In the genomic region with DNA sequence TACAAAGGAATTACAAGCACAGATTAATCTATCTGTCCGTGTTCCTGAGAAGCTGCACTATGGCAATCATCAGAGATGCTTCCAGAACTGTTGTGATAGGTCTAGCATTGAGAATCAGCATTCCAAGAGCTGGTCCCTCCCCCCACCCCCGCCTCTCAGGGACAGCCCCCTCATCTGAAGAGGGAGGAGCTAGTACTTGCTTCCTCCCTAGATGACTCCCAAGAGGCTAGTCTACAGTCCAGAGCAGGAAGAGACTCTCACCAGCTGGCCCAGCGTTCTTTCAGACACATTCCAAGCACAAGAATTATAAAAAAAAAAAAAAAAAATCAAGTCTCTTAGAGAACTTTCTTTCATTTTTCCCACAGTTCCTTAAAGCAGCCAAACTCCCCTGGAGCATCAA, we compare ENCODE assay signal across 12 mouse cellular contexts. TPM values are rescaled to one million over a fixed set of nuclear protein-coding genes. Genes with fewer than 3 reads are reported as not detected.
DNase-seq lines count a peak whose midpoint lies in the region; ATAC-seq and TF ChIP-seq lines count a peak whose summit lies in the region.
"Had no signal": no experiment of that assay in that cellular context is flagged by ENCODE, and none has a peak within 500 bp of the region (broad histone marks: within the 10 kb centered on the region; RNA-seq: fewer than 3 reads in every experiment).

No protein-coding gene starts in this region.

- H3K27me3 ChIP-seq in lung, embryonic 15.5 days: no peaks in the 10 kb centered on the region
- H3K27me3 ChIP-seq in intestine, postnatal 0 days (replicated peaks; ENCODE audit: control insufficient read depth, insufficient read depth, low read length): no peaks in the 10 kb centered on the region
- H3K27me3 ChIP-seq in stomach, embryonic 14.5 days (ENCODE audit: control insufficient read depth, insufficient read depth, low read length): no peaks in the 10 kb centered on the region
- H3K27me3 ChIP-seq: embryonic facial prominence, embryonic 12.5 days; liver, embryonic 15.5 days had no signal

- no peaks in the 10 kb centered on the region for H3K36me3 ChIP-seq in lung, embryonic 15.5 days
- H3K36me3 ChIP-seq in intestine, postnatal 0 days (ENCODE audit: control insufficient read depth, insufficient read depth): no peaks in the 10 kb centered on the region
- H3K36me3 ChIP-seq in stomach, embryonic 14.5 days (ENCODE audit: control insufficient read depth, insufficient read depth, low read length): no peaks in the 10 kb centered on the region
- H3K36me3 ChIP-seq: embryonic facial prominence, embryonic 12.5 days; liver, embryonic 15.5 days had no signal

- no peak for TF ChIP-seq POLR2A in lung, adult 2 months (IDR thresholded peaks at IDR 0.05; ENCODE audit: borderline replicate concordance, extremely low read depth, low read depth, low read length)

- WGBS in lung, embryonic 15.5 days: 19% methylated on average over 3 of the region's 3 CpGs
- 25% methylated on average over 3 of the region's 3 CpGs for WGBS in lung, adult 2 months
- 18% methylated on average over 3 of the region's 3 CpGs for WGBS in intestine, postnatal 0 days
- 43% methylated on average over 3 of the region's 3 CpGs for WGBS in stomach, embryonic 14.5 days

- H3K4me2 ChIP-seq in lung, embryonic 15.5 days: no peak overlapping the region
- H3K4me2 ChIP-seq in intestine, postnatal 0 days (replicated peaks; ENCODE audit: low read depth): no peak overlapping the region
- no peak overlapping the region for H3K4me2 ChIP-seq in stomach, embryonic 14.5 days (replicated peaks; ENCODE audit: low read depth, low read length)
- H3K4me2 ChIP-seq: embryonic facial prominence, embryonic 12.5 days; liver, embryonic 15.5 days had no signal

- peak overlapping the region; percentile 57 for H3K4me3 ChIP-seq in gastrocnemius, adult 2 months
- no peak overlapping the region for H3K4me3 ChIP-seq in lung, embryonic 15.5 days
- H3K4me3 ChIP-seq in lung, adult 2 months (replicated peaks; ENCODE audit: extremely low read depth, low read depth, low read length): no peak overlapping the region
- H3K4me3 ChIP-seq in intestine, postnatal 0 days (ENCODE audit: low read depth, low read length): no peak overlapping the region
- no peak overlapping the region for H3K4me3 ChIP-seq in stomach, embryonic 14.5 days (ENCODE audit: low read depth, low read length)
- H3K4me3 ChIP-seq: embryonic facial prominence, embryonic 12.5 days; liver, embryonic 15.5 days had no signal

- intact Hi-C loops in gastrocnemius, adult 2 months (cut with DNase I): no loop called here

- no peaks in the 10 kb centered on the region for H3K9me3 ChIP-seq in lung, embryonic 15.5 days
- no peaks in the 10 kb centered on the region for H3K9me3 ChIP-seq in intestine, postnatal 0 days (ENCODE audit: control insufficient read depth)
- H3K9me3 ChIP-seq in stomach, embryonic 14.5 days (ENCODE audit: control insufficient read depth, low read depth, low read length): no peaks in the 10 kb centered on the region
- H3K9me3 ChIP-seq: embryonic facial prominence, embryonic 12.5 days; liver, embryonic 15.5 days had no signal

- no peak overlapping the region for H3K9ac ChIP-seq in lung, embryonic 15.5 days
- no peak overlapping the region for H3K9ac ChIP-seq in intestine, postnatal 0 days (ENCODE audit: low read depth, low read length)
- H3K9ac ChIP-seq in stomach, embryonic 14.5 days (replicated peaks; ENCODE audit: low read depth, low read length): no peak overlapping the region
- H3K9ac ChIP-seq: embryonic facial prominence, embryonic 12.5 days; liver, embryonic 15.5 days had no signal

- TF ChIP-seq CTCF in gastrocnemius, adult 2 months (IDR thresholded peaks at IDR 0.05): no peak
- TF ChIP-seq CTCF in lung, adult 2 months (IDR thresholded peaks at IDR 0.05; ENCODE audit: insufficient read depth, low read length): no peak
- no peak for TF ChIP-seq CTCF in intestine, postnatal 0 days (IDR thresholded peaks at IDR 0.05; ENCODE audit: low read depth)

- peak overlapping the region; percentile 70 for H3K27ac ChIP-seq in gastrocnemius, adult 2 months
- peak overlapping the region; percentile 69 for H3K27ac ChIP-seq in lung, embryonic 15.5 days
- H3K27ac ChIP-seq in intestine, postnatal 0 days (ENCODE audit: low read depth, low read length): no peak overlapping the region
- H3K27ac ChIP-seq in stomach, embryonic 14.5 days (ENCODE audit: low read length): peak overlapping the region; percentile 55; the same call in 1 of the 2 replicates
- H3K27ac ChIP-seq: embryonic facial prominence, embryonic 12.5 days; liver, embryonic 15.5 days had no signal

- H3K4me1 ChIP-seq in lung, embryonic 15.5 days: peaks cover 22% of the 10 kb centered on the region
- H3K4me1 ChIP-seq in lung, adult 2 months (ENCODE audit: control insufficient read depth, insufficient read depth, low read length): peaks cover 5% of the 10 kb centered on the region; the same call in 1 of the 2 replicates
- H3K4me1 ChIP-seq in intestine, postnatal 0 days (replicated peaks; ENCODE audit: control insufficient read depth, insufficient read depth, low read length): peaks cover 4% of the 10 kb centered on the region; the same call in 1 of the 2 replicates
- 0 out of 2 replicates have a peak, but pooled peaks cover 12% of the 10 kb centered on the region for H3K4me1 ChIP-seq in stomach, embryonic 14.5 days (ENCODE audit: control insufficient read depth, insufficient read depth, low read length)
- H3K4me1 ChIP-seq: liver, embryonic 15.5 days had no signal

- DNase-seq in gastrocnemius, adult 2 months: peak; percentile 29
- DNase-seq in gastrocnemius, postnatal 10 days: no peak
- DNase-seq in lung, adult 2 months: no peak
- DNase-seq in adrenal gland, adult 18-20 months (ENCODE audit: low spot score in 2 of 2): no peak
- DNase-seq in embryo, embryonic 9.5 days (ENCODE audit: extremely low spot score): no peak

- ATAC-seq in lung, embryonic 15.5 days (ENCODE audit: borderline replicate concordance, extremely low read depth, low FRiP score, low TSS enrichment): peak; percentile 66; the same call in 1 of the 2 replicates
- ATAC-seq in intestine, postnatal 0 days: peak; percentile 49
- ATAC-seq in stomach, embryonic 14.5 days (ENCODE audit: insufficient number of reproducible peaks, insufficient read depth, low FRiP score, low read depth): peak; percentile 33; the same call in 1 of the 2 replicates

RNA-seq across cellular contexts. Expression of a gene that starts 5.2 kb away (rescaled TPM):
- total RNA-seq in gastrocnemius, adult 2 months (2021): under 1 TPM; 0.17 to 0.18 TPM
- total RNA-seq in gastrocnemius, postnatal 10 days (2021): under 1 TPM; 0.56 TPM
- polyA plus RNA-seq in lung, embryonic 15.5 days (2015; fragmentation: Nextera tagmentation; extraction: Ambion mirVana): 0.17 and 0.23 TPM in 2 replicates
- 1.3 and 2.4 TPM in 2 replicates for polyA plus RNA-seq in lung, adult 2 months (2012; rRNA removed)
- polyA plus RNA-seq in intestine, postnatal 0 days (2015; fragmentation: Nextera tagmentation; extraction: Ambion mirVana): 0.42 and 0.60 TPM in 2 replicates
- not detected in 2 replicates for polyA plus RNA-seq in stomach, embryonic 14.5 days (2014; fragmentation: Nextera tagmentation; extraction: Ambion mirVana)
- under 1 TPM in 1 of 2 experiments, not detected in 1; 0.29 TPM for total RNA-seq in adrenal gland, adult 18-20 months (2021)
- total RNA-seq: adrenal gland, postnatal 36 days; hematopoietic stem cell, adult 5-6 weeks had no signal
- polyA plus RNA-seq: liver, embryonic 15.5 days had no signal
